Mouse (Mus musculus): ENCODE measurements at regions not wholly inside any gene's neighbourhood (a gene's known extent, or its start where the extent isn't known, plus 50 kb on each side); places are given as distances from the start of the nearest gene placed in this dataset.

- Histone ChIP-seq H3K36me3 (ENCODE audit: insufficient read depth, low read length) (no peaks in the 10 kb centered on the region), H3K4me1 (replicated peaks; ENCODE audit: low read depth, low read length) (peaks cover 9% of the 10 kb centered on the region; the same call in 1 of the 2 replicates), H3K4me3 (replicated peaks; ENCODE audit: low read length) (no peak overlapping the region), H3K9me3 (ENCODE audit: low read length) (no peaks in the 10 kb centered on the region), H3K27me3 (ENCODE audit: insufficient read depth, low read length) (no peaks in the 10 kb centered on the region)
- TF ChIP-seq POU5F1 (IDR thresholded peaks at IDR 0.05; ENCODE audit: borderline replicate concordance, low read length) (no peak), CTCF (conservative IDR thresholded peaks at IDR 0.05; ENCODE audit: low read length) (no peak), NANOG (IDR thresholded peaks at IDR 0.05; ENCODE audit: borderline replicate concordance, low read length) (no peak)
Measured at GRCm38 (mm10) chr3:21971731-21972130, 104.7 kb upstream of the Tbl1xr1 start.

- Histone ChIP-seq H3K4me3 (replicated peaks; ENCODE audit: low read length) (no peak overlapping the region), H3K9me3 (ENCODE audit: low read length) (no peaks in the 10 kb centered on the region), H3K36me3 (ENCODE audit: insufficient read depth, low read length) (no peaks in the 10 kb centered on the region), H3K27me3 (ENCODE audit: insufficient read depth, low read length) (no peaks in the 10 kb centered on the region), H3K4me1 (replicated peaks; ENCODE audit: low read depth, low read length) (peaks cover 9% of the 10 kb centered on the region; the same call in 1 of the 2 replicates)
- TF ChIP-seq CTCF (conservative IDR thresholded peaks at IDR 0.05; ENCODE audit: low read length) (no peak), POU5F1 (IDR thresholded peaks at IDR 0.05; ENCODE audit: borderline replicate concordance, low read length) (no peak), NANOG (IDR thresholded peaks at IDR 0.05; ENCODE audit: borderline replicate concordance, low read length) (no peak)
Measured at GRCm38 (mm10) chr3:21973153-21973552, 103.3 kb upstream of the Tbl1xr1 start.

GRCm38 (mm10) chr3:21973681-21974080 lies 102.8 kb upstream of the Tbl1xr1 start:
- Histone ChIP-seq H3K36me3 (ENCODE audit: insufficient read depth, low read length) (no peaks in the 10 kb centered on the region), H3K9me3 (ENCODE audit: low read length) (no peaks in the 10 kb centered on the region), H3K27me3 (ENCODE audit: insufficient read depth, low read length) (no peaks in the 10 kb centered on the region), H3K4me1 (replicated peaks; ENCODE audit: low read depth, low read length) (peaks cover 9% of the 10 kb centered on the region; the same call in 1 of the 2 replicates), H3K4me3 (replicated peaks; ENCODE audit: low read length) (no peak overlapping the region)
- no peak for TF ChIP-seq NANOG (IDR thresholded peaks at IDR 0.05; ENCODE audit: borderline replicate concordance, low read length)

GRCm38 (mm10) chr3:21974766-21975165 lies 101.7 kb upstream of the Tbl1xr1 start:
- H3K27me3 ChIP-seq (ENCODE audit: insufficient read depth, low read length) = no peaks in the 10 kb centered on the region
- no peak for TF ChIP-seq POU5F1 (IDR thresholded peaks at IDR 0.05; ENCODE audit: borderline replicate concordance, low read length)
- no peak for TF ChIP-seq CTCF (conservative IDR thresholded peaks at IDR 0.05; ENCODE audit: low read length)
- TF ChIP-seq NANOG (IDR thresholded peaks at IDR 0.05; ENCODE audit: borderline replicate concordance, low read length) = no peak

GRCm38 (mm10) chr3:21977775-21978174 lies 98.7 kb upstream of the Tbl1xr1 start:
- Histone ChIP-seq H3K36me3 (ENCODE audit: insufficient read depth, low read length) (no peaks in the 10 kb centered on the region), H3K4me3 (replicated peaks; ENCODE audit: low read length) (no peak overlapping the region), H3K27me3 (ENCODE audit: insufficient read depth, low read length) (no peaks in the 10 kb centered on the region), H3K9me3 (ENCODE audit: low read length) (peaks cover 11% of the 10 kb centered on the region), H3K4me1 (replicated peaks; ENCODE audit: low read depth, low read length) (no peaks in the 10 kb centered on the region)
- TF ChIP-seq POU5F1 (IDR thresholded peaks at IDR 0.05; ENCODE audit: borderline replicate concordance, low read length) (no peak), CTCF (conservative IDR thresholded peaks at IDR 0.05; ENCODE audit: low read length) (no peak), NANOG (IDR thresholded peaks at IDR 0.05; ENCODE audit: borderline replicate concordance, low read length) (no peak)

More at GRCm38 (mm10) chr3:21974766-21975165, 101.7 kb upstream of the Tbl1xr1 start:
- Histone ChIP-seq H3K4me3 (replicated peaks; ENCODE audit: low read length) (no peak overlapping the region), H3K9me3 (ENCODE audit: low read length) (no peaks in the 10 kb centered on the region), H3K4me1 (replicated peaks; ENCODE audit: low read depth, low read length) (peaks cover 7% of the 10 kb centered on the region; the same call in 1 of the 2 replicates), H3K36me3 (ENCODE audit: insufficient read depth, low read length) (no peaks in the 10 kb centered on the region)

- Histone ChIP-seq H3K36me3 (ENCODE audit: insufficient read depth, low read length) (no peaks in the 10 kb centered on the region), H3K4me3 (replicated peaks; ENCODE audit: low read length) (no peak overlapping the region), H3K4me1 (replicated peaks; ENCODE audit: low read depth, low read length) (peaks cover 9% of the 10 kb centered on the region), H3K9me3 (ENCODE audit: low read length) (peaks cover 26% of the 10 kb centered on the region), H3K27me3 (ENCODE audit: insufficient read depth, low read length) (no peaks in the 10 kb centered on the region)
- TF ChIP-seq POU5F1 (IDR thresholded peaks at IDR 0.05; ENCODE audit: borderline replicate concordance, low read length) (no peak), NANOG (IDR thresholded peaks at IDR 0.05; ENCODE audit: borderline replicate concordance, low read length) (no peak), CTCF (conservative IDR thresholded peaks at IDR 0.05; ENCODE audit: low read length) (no peak)
Measured at GRCm38 (mm10) chr3:21982991-21983390, 93.5 kb upstream of the Tbl1xr1 start.

GRCm38 (mm10) chr3:21983993-21984725 lies 92.3 kb upstream of the Tbl1xr1 start:
- TF ChIP-seq POU5F1 (IDR thresholded peaks at IDR 0.05; ENCODE audit: borderline replicate concordance, low read length) (no peak), NANOG (IDR thresholded peaks at IDR 0.05; ENCODE audit: borderline replicate concordance, low read length) (peak; percentile 49; the same call in 1 of the 2 replicates)

GRCm38 (mm10) chr3:21984807-21985206 lies 91.6 kb upstream of the Tbl1xr1 start:
- Histone ChIP-seq H3K9me3 (ENCODE audit: low read length) (peaks cover 36% of the 10 kb centered on the region), H3K4me1 (replicated peaks; ENCODE audit: low read depth, low read length) (peaks cover 9% of the 10 kb centered on the region), H3K4me3 (replicated peaks; ENCODE audit: low read length) (no peak overlapping the region), H3K27me3 (ENCODE audit: insufficient read depth, low read length) (no peaks in the 10 kb centered on the region), H3K36me3 (ENCODE audit: insufficient read depth, low read length) (no peaks in the 10 kb centered on the region)
- TF ChIP-seq NANOG (IDR thresholded peaks at IDR 0.05; ENCODE audit: borderline replicate concordance, low read length) (no peak), POU5F1 (IDR thresholded peaks at IDR 0.05; ENCODE audit: borderline replicate concordance, low read length) (no peak), CTCF (conservative IDR thresholded peaks at IDR 0.05; ENCODE audit: low read length) (no peak)

More at GRCm38 (mm10) chr3:21983993-21984725, 92.3 kb upstream of the Tbl1xr1 start:
- no peaks in the 10 kb centered on the region for H3K27me3 ChIP-seq (ENCODE audit: insufficient read depth, low read length)
- no peaks in the 10 kb centered on the region for H3K36me3 ChIP-seq (ENCODE audit: insufficient read depth, low read length)
- H3K4me3 ChIP-seq (replicated peaks; ENCODE audit: low read length) = no peak overlapping the region
- H3K4me1 ChIP-seq (replicated peaks; ENCODE audit: low read depth, low read length) = peaks cover 9% of the 10 kb centered on the region
- peaks cover 36% of the 10 kb centered on the region for H3K9me3 ChIP-seq (ENCODE audit: low read length)

Measured in E14TG2a.4 (cell line).